Mouse (Mus musculus) forebrain, embryonic 12.5 days (tissue): ENCODE data around the gene Klhdc8a. TPM values are rescaled to one million over a fixed set of nuclear protein-coding genes. Genes with fewer than 3 reads are reported as not detected.
"Not testable (repeated sequence)": the region's sequence is repeated elsewhere in the genome, so short reads cannot be mapped to it uniquely, and the experiment has no call there.

Experiments used
- ATAC-seq: fragments of 200-750 bp; cut with Nextera tagmentation; 2 replicates; pipeline ENCODE4 v1.8.0; 2017; ENCODE audit warnings: moderate TSS enrichment; ENCODE audit not compliant: low FRiP score
- H3K27ac ChIP-seq: fragments of 300-500 bp; sonication (generic); 2 replicates; pipeline ENCODE4 v1.5.1; 2016; ENCODE audit warnings: mild to moderate bottlenecking
- H3K27me3 ChIP-seq: fragments of 300-500 bp; sonication (generic); 2 replicates; pipeline ENCODE4 v1.6.1; 2016; ENCODE audit warnings: mild to moderate bottlenecking
- H3K36me3 ChIP-seq: fragments of 300-500 bp; sonication (generic); replicated peaks from 2 replicates; pipeline ENCODE4 v1.6.1; 2016; ENCODE audit warnings: mild to moderate bottlenecking
- H3K4me1 ChIP-seq: fragments of 300-500 bp; sonication (generic); 2 replicates; pipeline ENCODE4 v1.6.1; 2016
- H3K4me2 ChIP-seq: fragments of 300-500 bp; sonication (generic); 2 replicates; pipeline ENCODE4 v1.6.1; 2016; ENCODE audit warnings: mild to moderate bottlenecking, moderate library complexity
- H3K4me3 ChIP-seq: fragments of 300-500 bp; sonication (generic); replicated peaks from 2 replicates; pipeline ENCODE4 v1.5.1; 2016; ENCODE audit warnings: mild to moderate bottlenecking
- H3K9ac ChIP-seq: fragments of 300-500 bp; sonication (generic); 2 replicates; pipeline ENCODE4 v1.6.1; 2016; ENCODE audit warnings: mild to moderate bottlenecking
- H3K9me3 ChIP-seq: fragments of 300-500 bp; sonication (generic); 2 replicates; pipeline ENCODE4 v1.6.1; 2016
- WGBS: fragments of 180-500 bp; shearing (Covaris S2); methylation state at CpG from one replicate; pipeline ENCODE4 v1.1.7; 2016; 5-methylcytosine and 5-hydroxymethylcytosine counted together
- polyA plus RNA-seq: library from polyadenylated mRNA; unstranded; fragments of >200 nt; fragmentation: Nextera tagmentation; extraction: Ambion mirVana; gene quantifications from 2 replicates; pipeline ENCODE4 v1.2.1, GENCODE M21; 2016

The Klhdc8a gene
- polyA plus RNA-seq, 1 experiment from 2014 or later = 1.7 TPM

DNA sequence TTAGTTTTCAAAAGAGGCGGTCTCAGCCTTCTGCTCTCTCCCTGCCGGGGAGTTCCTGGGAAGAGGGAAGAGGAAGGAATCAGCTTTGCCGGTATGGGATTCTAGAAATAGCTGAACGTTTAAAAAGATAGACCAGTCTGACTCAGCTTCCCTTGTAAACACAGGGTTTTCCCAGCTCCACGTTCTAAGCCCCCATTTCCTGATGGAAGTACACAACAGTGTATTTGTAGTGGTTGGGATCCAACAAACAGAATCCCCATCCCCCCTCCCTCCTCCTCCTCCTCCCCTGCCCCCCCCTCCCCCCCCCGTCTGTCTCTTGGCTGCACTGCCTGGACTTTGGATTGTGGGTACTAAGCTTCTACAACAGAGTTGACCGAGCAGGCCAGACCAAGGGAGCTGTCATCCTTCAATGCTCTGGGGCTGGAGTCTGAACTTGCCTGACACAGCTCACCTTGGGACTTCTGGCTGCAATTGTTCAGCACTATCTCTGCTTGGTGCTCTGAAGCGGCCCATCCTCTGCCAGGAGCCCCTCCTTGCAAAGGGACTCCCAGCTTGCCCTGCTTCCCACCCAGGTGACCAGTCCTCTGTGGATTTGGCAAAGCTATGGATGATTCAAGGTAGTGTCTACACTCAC is 39.7 kb downstream of the Klhdc8a start:
- peaks cover 51% of the 10 kb centered on the region for H3K4me1 ChIP-seq
- no peak overlapping the region for H3K4me3 ChIP-seq
- no peak overlapping the region for H3K27ac ChIP-seq
- no peaks in the 10 kb centered on the region for H3K36me3 ChIP-seq
- ATAC-seq = no peak
- H3K4me2 ChIP-seq = no peak overlapping the region
- no peaks in the 10 kb centered on the region for H3K27me3 ChIP-seq
- H3K9me3 ChIP-seq = no peaks in the 10 kb centered on the region
- WGBS = 49% methylated on average over 8 of the region's 8 CpGs
- no peak overlapping the region for H3K9ac ChIP-seq

DNA sequence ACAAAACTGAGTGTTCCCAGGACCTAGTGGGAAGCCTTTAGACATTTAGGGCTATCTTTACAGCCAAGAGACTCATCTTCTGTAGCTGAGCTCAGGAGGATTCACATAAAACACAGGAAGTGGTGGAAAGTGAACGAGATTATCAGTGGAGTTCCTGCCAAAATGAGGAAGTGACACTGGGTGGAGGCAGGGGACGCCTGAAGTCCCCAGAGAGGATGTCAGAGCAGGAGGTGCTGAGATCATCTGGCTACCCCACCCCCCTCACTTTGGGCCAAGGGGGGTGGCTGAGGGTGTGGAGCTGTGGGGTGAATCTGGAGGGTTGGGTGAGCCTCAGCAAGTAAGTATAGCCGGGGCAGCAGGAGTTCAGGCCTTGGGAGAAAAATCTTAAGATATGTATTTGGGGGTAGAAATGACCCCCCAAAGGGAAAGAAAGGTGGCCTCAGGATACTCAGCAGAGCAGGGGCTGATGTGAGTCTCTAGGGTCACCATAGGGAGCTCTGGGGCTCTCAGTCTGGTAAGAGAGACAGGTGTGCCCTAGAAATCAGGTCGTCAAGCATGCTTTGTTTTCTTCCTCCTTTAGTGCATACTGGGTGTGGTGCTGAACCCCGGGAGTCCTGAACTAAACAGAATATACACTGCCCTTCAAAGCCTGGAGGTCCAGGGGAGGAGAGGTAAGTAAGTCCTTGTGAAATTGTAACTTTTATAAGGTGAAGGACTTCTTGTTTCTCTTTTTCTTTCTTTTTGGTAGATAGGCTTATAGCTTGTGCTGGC is 43.5 kb downstream of the Klhdc8a start:
- WGBS = 58% methylated on average over 5 of the region's 5 CpGs
- H3K27ac ChIP-seq = no peak overlapping the region
- no peak for ATAC-seq

DNA sequence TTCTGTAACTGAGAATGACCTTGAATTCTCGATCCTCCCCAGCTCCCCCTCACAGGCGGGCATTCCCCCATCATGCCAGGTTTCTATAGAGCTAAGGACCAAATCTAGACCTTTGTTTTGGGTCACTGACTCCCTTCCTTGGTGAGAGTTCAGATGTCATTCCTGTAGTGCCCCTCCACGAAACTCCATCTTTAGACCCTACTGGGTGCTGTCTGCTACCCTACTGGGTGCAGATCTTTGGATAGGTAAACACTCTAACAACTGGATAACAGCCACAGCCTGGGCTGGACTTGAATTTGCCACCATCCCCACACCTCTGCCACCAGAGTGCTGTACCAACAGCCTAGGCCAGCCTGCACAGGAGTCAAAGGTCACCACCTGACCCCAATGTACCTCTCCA is 44.1 kb downstream of the Klhdc8a start:
- H3K9me3 ChIP-seq = no peaks in the 10 kb centered on the region
- 70% methylated on average over 3 of the region's 3 CpGs for WGBS
- ATAC-seq = no peak
- H3K4me2 ChIP-seq = no peak overlapping the region
- H3K4me1 ChIP-seq = peaks cover 8% of the 10 kb centered on the region
- H3K9ac ChIP-seq = no peak overlapping the region
- H3K27me3 ChIP-seq = no peaks in the 10 kb centered on the region
- no peaks in the 10 kb centered on the region for H3K36me3 ChIP-seq
- no peak overlapping the region for H3K27ac ChIP-seq
- no peak overlapping the region for H3K4me3 ChIP-seq

More for the DNA sequence above, 43.5 kb downstream of the Klhdc8a start:
- H3K27me3 ChIP-seq = no peaks in the 10 kb centered on the region
- H3K4me1 ChIP-seq = peaks cover 14% of the 10 kb centered on the region
- H3K4me2 ChIP-seq = no peak overlapping the region
- H3K9me3 ChIP-seq = no peaks in the 10 kb centered on the region
- H3K9ac ChIP-seq = no peak overlapping the region
- no peak overlapping the region for H3K4me3 ChIP-seq
- no peaks in the 10 kb centered on the region for H3K36me3 ChIP-seq

DNA sequence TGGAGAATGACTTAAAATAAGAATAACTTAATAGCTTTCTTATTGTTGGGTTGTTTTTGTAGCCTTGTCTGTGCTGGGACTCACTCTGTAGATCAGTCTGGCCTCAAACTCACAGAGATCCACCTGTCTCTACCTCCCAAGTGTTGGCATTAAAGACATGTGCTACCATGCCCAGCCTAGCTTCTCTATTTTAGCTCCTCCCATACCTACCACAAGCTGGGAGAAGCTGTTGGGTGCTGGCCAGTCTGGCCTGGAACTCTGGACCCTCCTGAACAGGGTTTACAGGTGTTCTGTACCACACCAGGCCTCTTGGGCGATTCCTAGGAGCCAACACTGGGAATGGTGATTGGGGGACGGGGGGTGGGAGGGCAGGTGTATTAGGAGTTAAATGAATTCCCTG is 44.8 kb downstream of the Klhdc8a start:
- Histone ChIP-seq H3K9me3 (no peaks in the 10 kb centered on the region), H3K27me3 (no peaks in the 10 kb centered on the region), H3K27ac (no peak overlapping the region), H3K9ac (no peak overlapping the region), H3K4me3 (no peak overlapping the region), H3K4me2 (no peak overlapping the region), H3K4me1 (peaks cover 2% of the 10 kb centered on the region), H3K36me3 (no peaks in the 10 kb centered on the region)
- 86% methylated on average over 2 of the region's 2 CpGs for WGBS
- no peak for ATAC-seq

DNA sequence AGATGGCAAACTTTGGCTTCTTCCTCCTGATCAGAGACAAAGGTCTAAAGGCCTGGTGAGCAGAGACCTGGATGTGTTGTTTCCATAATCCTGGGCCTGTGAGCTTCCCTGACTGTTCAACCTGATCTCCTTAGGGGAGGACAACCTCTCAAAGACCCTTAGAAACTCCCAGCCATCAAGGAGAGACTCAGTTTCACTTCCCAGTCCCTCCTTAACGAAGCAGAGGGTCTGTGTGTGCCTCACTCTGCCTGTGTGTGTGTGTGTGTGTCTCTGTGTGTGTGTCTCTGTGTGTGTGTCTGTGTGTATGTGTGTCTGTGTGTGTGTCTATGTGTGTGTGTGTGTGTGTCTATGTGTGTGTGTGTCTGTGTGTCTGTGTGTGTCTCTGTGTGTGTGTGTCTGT is 45.2 kb downstream of the Klhdc8a start:
- H3K27me3 ChIP-seq = no peaks in the 10 kb centered on the region
- H3K9ac ChIP-seq = no peak overlapping the region
- H3K9me3 ChIP-seq = no peaks in the 10 kb centered on the region
- H3K4me1 ChIP-seq = no peaks in the 10 kb centered on the region
- H3K4me3 ChIP-seq = no peak overlapping the region
- H3K27ac ChIP-seq = no peak overlapping the region
- no peak overlapping the region for H3K4me2 ChIP-seq
- 84% methylated on average over 1 of the region's 1 CpGs for WGBS
- no peaks in the 10 kb centered on the region for H3K36me3 ChIP-seq
- ATAC-seq = no peak

DNA sequence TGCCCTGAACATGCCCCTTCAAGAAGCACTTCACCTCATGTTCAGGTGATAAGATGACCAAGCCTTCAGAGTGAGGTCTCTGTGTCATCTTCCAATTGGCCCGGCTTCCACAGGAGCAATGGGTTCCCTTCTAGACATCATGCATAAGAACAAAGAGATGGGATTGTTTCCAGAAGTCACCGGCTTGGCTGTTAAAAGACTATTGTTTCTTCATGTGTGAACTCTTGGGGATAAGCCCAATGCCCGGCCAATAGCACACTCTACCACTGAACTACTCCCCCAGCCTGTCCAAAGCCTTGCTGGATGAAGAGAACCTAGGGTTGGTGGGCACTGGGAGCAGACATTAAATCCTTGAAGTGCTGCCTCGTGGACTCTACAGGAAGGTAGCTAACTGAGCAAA is 47.1 kb downstream of the Klhdc8a start:
- WGBS = 78% methylated on average over 4 of the region's 4 CpGs
- Histone ChIP-seq H3K9ac (no peak overlapping the region), H3K4me3 (no peak overlapping the region), H3K4me1 (no peaks in the 10 kb centered on the region), H3K36me3 (no peaks in the 10 kb centered on the region), H3K27me3 (no peaks in the 10 kb centered on the region), H3K9me3 (no peaks in the 10 kb centered on the region), H3K27ac (no peak overlapping the region), H3K4me2 (no peak overlapping the region)
- ATAC-seq = no peak

DNA sequence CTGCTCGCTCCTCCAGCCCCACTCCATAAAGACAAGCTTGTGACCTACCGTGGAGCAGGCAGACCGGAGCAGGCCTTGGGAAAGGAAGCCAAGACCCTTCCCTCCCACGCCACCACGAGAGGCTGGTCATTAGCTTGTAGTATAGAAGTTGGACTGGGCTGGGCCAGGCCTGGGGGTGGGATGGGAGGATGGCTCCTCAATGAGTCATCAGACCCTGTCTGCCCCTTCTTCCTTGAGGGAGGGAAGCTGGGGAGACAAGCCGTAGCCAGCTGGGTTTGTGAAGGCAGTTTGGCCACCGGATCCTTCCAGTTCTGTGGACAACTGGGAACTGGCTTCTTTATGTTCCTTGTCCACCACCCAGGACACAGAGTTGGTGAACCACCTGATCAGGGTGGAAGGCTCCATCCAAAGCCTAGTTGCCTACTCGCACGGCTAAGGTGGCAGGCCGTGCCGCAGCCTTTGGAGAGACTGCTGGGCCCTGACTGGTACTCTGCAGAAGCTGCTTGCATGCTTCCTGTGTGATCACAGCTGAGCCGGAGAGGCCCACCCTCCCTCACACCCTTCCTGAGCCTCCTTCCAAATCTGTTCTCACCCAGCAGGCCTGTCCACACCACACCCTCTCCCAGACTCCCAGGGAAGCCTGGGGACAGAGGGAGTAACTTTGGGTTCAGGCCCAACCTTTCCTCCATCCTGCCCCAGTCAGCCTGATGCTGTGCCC is 47.9 kb downstream of the Klhdc8a start:
- 0 out of 2 replicates have a peak, but pooled peaks have one; percentile 20 for ATAC-seq
- Histone ChIP-seq H3K9me3 (0 out of 2 replicates have a peak, but pooled peaks cover 4% of the 10 kb centered on the region), H3K4me2 (no peak overlapping the region), H3K27ac (peak overlapping the region; percentile 31; the same call in 1 of the 2 replicates), H3K27me3 (no peaks in the 10 kb centered on the region), H3K9ac (no peak overlapping the region), H3K4me1 (no peaks in the 10 kb centered on the region), H3K36me3 (no peaks in the 10 kb centered on the region), H3K4me3 (no peak overlapping the region)
- 90% methylated on average over 12 of the region's 12 CpGs for WGBS

DNA sequence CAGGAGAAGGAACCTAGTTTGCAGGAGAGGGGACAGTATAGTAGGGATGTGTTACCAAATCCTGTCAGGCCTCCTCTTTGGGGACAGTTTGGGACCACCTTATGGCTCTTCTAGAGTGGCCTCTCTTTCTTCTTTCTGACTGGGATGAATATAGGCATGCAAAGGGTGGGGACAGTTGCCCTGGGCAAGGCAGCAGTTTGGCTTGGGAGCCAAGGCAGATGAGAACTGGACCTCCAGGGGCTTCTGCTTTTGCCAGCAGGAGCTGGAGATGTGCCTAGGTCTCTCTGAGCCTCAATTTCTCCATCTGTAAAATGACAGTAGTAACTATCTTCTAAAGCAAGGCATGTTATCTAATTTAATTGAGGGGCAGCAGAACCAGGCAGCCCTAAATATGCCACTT is 48.5 kb downstream of the Klhdc8a start:
- ATAC-seq = no peak
- no peak overlapping the region for H3K4me2 ChIP-seq
- H3K9me3 ChIP-seq = 0 out of 2 replicates have a peak, but pooled peaks cover 4% of the 10 kb centered on the region
- H3K36me3 ChIP-seq = no peaks in the 10 kb centered on the region
- H3K27ac ChIP-seq = no peak overlapping the region
- H3K4me3 ChIP-seq = no peak overlapping the region
- H3K4me1 ChIP-seq = no peaks in the 10 kb centered on the region
- H3K27me3 ChIP-seq = no peaks in the 10 kb centered on the region
- no peak overlapping the region for H3K9ac ChIP-seq

DNA sequence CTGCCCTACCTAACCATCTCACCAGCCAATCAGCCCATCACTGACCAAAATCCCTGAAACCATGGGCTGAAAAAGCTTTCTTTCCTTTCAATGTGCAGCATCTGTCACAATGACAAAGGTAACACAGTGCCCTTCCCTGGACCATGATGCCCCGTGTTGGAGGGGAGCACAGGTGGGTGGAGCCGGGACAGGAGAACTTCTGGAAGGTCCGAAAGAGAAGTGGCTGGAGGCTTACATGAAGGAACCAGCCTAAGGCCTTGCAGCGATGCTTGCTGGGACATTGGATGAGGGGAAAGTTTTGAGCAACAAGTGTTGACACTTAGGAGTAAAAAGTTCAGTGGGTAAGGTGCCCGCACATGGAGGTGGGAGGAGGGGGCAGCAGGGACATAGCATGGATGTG is 50.0 kb downstream of the Klhdc8a start:
- WGBS = 84% methylated on average over 5 of the region's 5 CpGs
- Histone ChIP-seq H3K36me3 (no peaks in the 10 kb centered on the region), H3K27ac (no peak overlapping the region), H3K4me1 (no peaks in the 10 kb centered on the region), H3K9me3 (0 out of 2 replicates have a peak, but pooled peaks cover 4% of the 10 kb centered on the region), H3K4me3 (no peak overlapping the region), H3K9ac (no peak overlapping the region), H3K4me2 (no peak overlapping the region), H3K27me3 (no peaks in the 10 kb centered on the region)
- no peak for ATAC-seq

DNA sequence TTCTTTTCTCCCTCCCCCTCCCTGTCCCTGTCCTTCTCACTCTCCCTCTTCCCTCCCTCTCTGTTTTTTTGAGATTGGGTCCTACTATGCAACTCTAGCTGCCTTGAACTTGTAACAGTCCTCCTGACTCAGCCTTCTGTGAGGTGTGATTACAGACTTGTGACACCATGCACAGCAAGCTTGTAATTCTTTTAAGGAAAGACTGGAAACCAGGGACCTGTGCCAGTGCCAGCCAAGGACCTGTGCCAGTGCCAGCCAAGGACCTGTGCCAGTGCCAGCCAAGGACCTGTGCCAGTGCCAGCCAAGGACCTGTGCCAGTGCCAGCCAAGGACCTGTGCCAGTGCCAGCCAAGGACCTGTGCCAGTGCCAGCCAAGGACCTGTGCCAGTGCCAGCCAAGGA is 50.6 kb downstream of the Klhdc8a start:
- H3K36me3 ChIP-seq, H3K9me3 ChIP-seq, H3K4me1 ChIP-seq, H3K4me3 ChIP-seq, H3K27me3 ChIP-seq, H3K27ac ChIP-seq, H3K4me2 ChIP-seq, ATAC-seq, H3K9ac ChIP-seq: not testable (repeated sequence)

DNA sequence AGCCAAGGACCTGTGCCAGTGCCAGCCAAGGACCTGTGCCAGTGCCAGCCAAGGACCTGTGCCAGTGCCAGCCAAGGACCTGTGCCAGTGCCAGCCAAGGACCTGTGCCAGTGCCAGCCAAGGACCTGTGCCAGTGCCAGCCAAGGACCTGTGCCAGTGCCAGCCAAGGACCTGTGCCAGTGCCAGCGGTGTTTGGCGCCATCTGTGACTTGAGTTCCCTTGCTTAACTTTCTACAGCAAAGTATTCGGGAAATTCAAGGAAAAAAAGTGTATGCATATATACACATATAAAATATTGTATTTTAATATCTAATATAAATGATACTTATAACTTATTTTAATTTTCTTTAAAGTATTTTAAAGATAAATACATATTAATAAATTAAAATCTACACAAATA is 51.2 kb downstream of the Klhdc8a start:
- H3K4me2 ChIP-seq, H3K9ac ChIP-seq, H3K9me3 ChIP-seq, ATAC-seq, H3K27me3 ChIP-seq, H3K4me1 ChIP-seq, H3K4me3 ChIP-seq, H3K27ac ChIP-seq, H3K36me3 ChIP-seq: not testable (repeated sequence)
- WGBS = 93% methylated on average over 3 of the region's 3 CpGs

DNA sequence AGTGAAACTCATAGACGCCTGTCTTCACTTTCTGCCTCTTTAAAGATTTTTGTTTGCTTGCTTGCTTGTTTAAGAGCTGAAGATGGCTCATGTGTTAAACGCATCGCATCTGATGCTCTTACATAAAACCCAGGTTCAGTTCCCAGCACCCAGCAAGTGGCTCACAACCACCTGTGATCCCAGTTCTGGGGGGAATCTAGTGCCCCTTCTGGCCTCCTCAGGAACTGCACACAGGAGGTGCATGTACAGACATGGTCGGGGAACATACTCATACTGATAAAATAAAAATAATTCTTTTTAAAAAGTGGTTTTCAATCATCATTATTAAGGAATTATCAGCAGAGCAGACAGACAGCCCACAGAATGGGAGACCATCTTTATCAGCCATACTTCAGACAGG is 52.6 kb downstream of the Klhdc8a start:
- Histone ChIP-seq H3K36me3 (no peaks in the 10 kb centered on the region), H3K9me3 (0 out of 2 replicates have a peak, but pooled peaks cover 4% of the 10 kb centered on the region), H3K4me3 (no peak overlapping the region), H3K27ac (no peak overlapping the region), H3K4me1 (peaks cover 13% of the 10 kb centered on the region), H3K9ac (no peak overlapping the region), H3K4me2 (no peak overlapping the region), H3K27me3 (no peaks in the 10 kb centered on the region)
- WGBS = 92% methylated on average over 4 of the region's 4 CpGs
- no peak for ATAC-seq
